Mouse (Mus musculus): ENCODE results near the gene Cpa4. TPM values are rescaled to one million over a fixed set of nuclear protein-coding genes. Genes with fewer than 3 reads are reported as not detected.

The Cpa4 gene
- polyA plus RNA-seq, 1 experiment, result not detected

- no peak overlapping the region for H3K27ac ChIP-seq (ENCODE audit: insufficient read depth, low read depth, low read length)
- TF ChIP-seq POLR2A (IDR thresholded peaks at IDR 0.05; ENCODE audit: borderline replicate concordance, low read depth, low read length) (no peak), CTCF (IDR thresholded peaks at IDR 0.05; ENCODE audit: low read depth, low read length) (no peak)
- peaks cover 2% of the 10 kb centered on the region; the same call in 1 of the 2 replicates for H3K4me1 ChIP-seq (ENCODE audit: control insufficient read depth, insufficient read depth, low read length)
- H3K4me3 ChIP-seq (ENCODE audit: insufficient read depth, low read length), result no peak overlapping the region
Observed at GRCm38 (mm10) chr6:30551644-30552580, 16.3 kb upstream of the Cpa4 start.

GRCm38 (mm10) chr6:30552628-30553027, 15.5 kb upstream of the Cpa4 start:
- no peak overlapping the region for H3K4me3 ChIP-seq (ENCODE audit: insufficient read depth, low read length)
- TF ChIP-seq POLR2A (IDR thresholded peaks at IDR 0.05; ENCODE audit: borderline replicate concordance, low read depth, low read length) (no peak), CTCF (IDR thresholded peaks at IDR 0.05; ENCODE audit: low read depth, low read length) (no peak)

GRCm38 (mm10) chr6:30553381-30554010, 14.7 kb upstream of the Cpa4 start:
- no peaks in the 10 kb centered on the region for H3K4me1 ChIP-seq (ENCODE audit: control insufficient read depth, insufficient read depth, low read length)
- H3K27ac ChIP-seq (ENCODE audit: insufficient read depth, low read depth, low read length), result no peak overlapping the region
- TF ChIP-seq CTCF (IDR thresholded peaks at IDR 0.05; ENCODE audit: low read depth, low read length) (no peak), POLR2A (IDR thresholded peaks at IDR 0.05; ENCODE audit: borderline replicate concordance, low read depth, low read length) (no peak)
- H3K4me3 ChIP-seq (ENCODE audit: insufficient read depth, low read length), result no peak overlapping the region

More at GRCm38 (mm10) chr6:30552628-30553027, 15.5 kb upstream of the Cpa4 start:
- peaks cover 2% of the 10 kb centered on the region; the same call in 1 of the 2 replicates for H3K4me1 ChIP-seq (ENCODE audit: control insufficient read depth, insufficient read depth, low read length)
- H3K27ac ChIP-seq (ENCODE audit: insufficient read depth, low read depth, low read length), result no peak overlapping the region

- no peak for TF ChIP-seq CTCF (IDR thresholded peaks at IDR 0.05; ENCODE audit: low read depth, low read length)
- no peak for TF ChIP-seq POLR2A (IDR thresholded peaks at IDR 0.05; ENCODE audit: borderline replicate concordance, low read depth, low read length)
- Histone ChIP-seq H3K4me3 (ENCODE audit: insufficient read depth, low read length) (no peak overlapping the region), H3K4me1 (ENCODE audit: control insufficient read depth, insufficient read depth, low read length) (no peaks in the 10 kb centered on the region), H3K27ac (ENCODE audit: insufficient read depth, low read depth, low read length) (no peak overlapping the region)
Observed at GRCm38 (mm10) chr6:30554092-30554491, 14.1 kb upstream of the Cpa4 start.

GRCm38 (mm10) chr6:30554621-30555170, 13.5 kb upstream of the Cpa4 start:
- H3K27ac ChIP-seq (ENCODE audit: insufficient read depth, low read depth, low read length), result no peak overlapping the region
- no peak overlapping the region for H3K4me3 ChIP-seq (ENCODE audit: insufficient read depth, low read length)
- TF ChIP-seq POLR2A (IDR thresholded peaks at IDR 0.05; ENCODE audit: borderline replicate concordance, low read depth, low read length) (no peak), CTCF (IDR thresholded peaks at IDR 0.05; ENCODE audit: low read depth, low read length) (no peak)

GRCm38 (mm10) chr6:30556080-30556479, 12.1 kb upstream of the Cpa4 start:
- no peak for TF ChIP-seq POLR2A (IDR thresholded peaks at IDR 0.05; ENCODE audit: borderline replicate concordance, low read depth, low read length)
- TF ChIP-seq CTCF (IDR thresholded peaks at IDR 0.05; ENCODE audit: low read depth, low read length), result no peak
- H3K4me1 ChIP-seq (ENCODE audit: control insufficient read depth, insufficient read depth, low read length), result no peaks in the 10 kb centered on the region

More at GRCm38 (mm10) chr6:30554621-30555170, 13.5 kb upstream of the Cpa4 start:
- H3K4me1 ChIP-seq (ENCODE audit: control insufficient read depth, insufficient read depth, low read length), result no peaks in the 10 kb centered on the region

GRCm38 (mm10) chr6:30559726-30560125, 8.4 kb upstream of the Cpa4 start:
- no peak overlapping the region for H3K27ac ChIP-seq (ENCODE audit: insufficient read depth, low read depth, low read length)
- H3K4me3 ChIP-seq (ENCODE audit: insufficient read depth, low read length), result no peak overlapping the region
- TF ChIP-seq POLR2A (IDR thresholded peaks at IDR 0.05; ENCODE audit: borderline replicate concordance, low read depth, low read length) (no peak), CTCF (IDR thresholded peaks at IDR 0.05; ENCODE audit: low read depth, low read length) (no peak)
- H3K4me1 ChIP-seq (ENCODE audit: control insufficient read depth, insufficient read depth, low read length), result no peaks in the 10 kb centered on the region

More at GRCm38 (mm10) chr6:30556080-30556479, 12.1 kb upstream of the Cpa4 start:
- Histone ChIP-seq H3K4me3 (ENCODE audit: insufficient read depth, low read length) (no peak overlapping the region), H3K27ac (ENCODE audit: insufficient read depth, low read depth, low read length) (no peak overlapping the region)

GRCm38 (mm10) chr6:30562132-30562531, 6.0 kb upstream of the Cpa4 start:
- no peak overlapping the region for H3K27ac ChIP-seq (ENCODE audit: insufficient read depth, low read depth, low read length)
- TF ChIP-seq CTCF (IDR thresholded peaks at IDR 0.05; ENCODE audit: low read depth, low read length) (no peak), POLR2A (IDR thresholded peaks at IDR 0.05; ENCODE audit: borderline replicate concordance, low read depth, low read length) (no peak)
- no peak overlapping the region for H3K4me3 ChIP-seq (ENCODE audit: insufficient read depth, low read length)
- H3K4me1 ChIP-seq (ENCODE audit: control insufficient read depth, insufficient read depth, low read length), result no peaks in the 10 kb centered on the region

- no peaks in the 10 kb centered on the region for H3K4me1 ChIP-seq (ENCODE audit: control insufficient read depth, insufficient read depth, low read length)
- no peak overlapping the region for H3K27ac ChIP-seq (ENCODE audit: insufficient read depth, low read depth, low read length)
- H3K4me3 ChIP-seq (ENCODE audit: insufficient read depth, low read length), result no peak overlapping the region
- TF ChIP-seq POLR2A (IDR thresholded peaks at IDR 0.05; ENCODE audit: borderline replicate concordance, low read depth, low read length), result no peak
- TF ChIP-seq CTCF (IDR thresholded peaks at IDR 0.05; ENCODE audit: low read depth, low read length), result no peak
Observed at GRCm38 (mm10) chr6:30563575-30563974, 4.6 kb upstream of the Cpa4 start.

All from bone marrow macrophage, adult 2 months (primary cell).